Mouse (Mus musculus): ENCODE results near the gene Pdilt. TPM values are rescaled to one million over a fixed set of nuclear protein-coding genes. Genes with fewer than 3 reads are reported as not detected.
"Not testable (repeated sequence)": the region's sequence is repeated elsewhere in the genome, so short reads cannot be mapped to it uniquely, and the experiment has no call there.

Gene Pdilt
- polyA plus RNA-seq (2012; rRNA removed): not detected in 2 replicates

DNA sequence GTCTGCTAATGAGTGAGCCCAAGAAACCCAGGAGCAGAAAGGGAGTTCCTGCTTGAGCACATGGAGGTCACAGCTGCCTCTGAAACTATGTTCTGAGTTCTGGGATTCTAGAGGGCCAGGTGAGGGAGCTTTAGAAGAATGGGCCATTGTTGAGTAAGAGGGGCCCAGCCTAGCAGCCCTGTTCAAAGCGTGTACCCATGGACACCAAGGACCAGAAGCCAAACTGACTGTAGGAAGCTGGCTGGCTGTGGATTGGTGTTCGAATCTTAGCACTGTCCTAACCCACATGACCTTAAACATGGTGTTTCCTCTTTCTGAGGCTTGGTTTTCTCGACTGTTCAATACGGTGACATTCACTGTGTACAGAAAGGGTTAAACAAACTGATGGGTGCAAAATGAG, at the start of gene Pdilt:
Gene Pdilt (minus strand): TSS at position 101 of the 400 bp plus-strand sequence.
- DNase-seq (ENCODE audit: low spot score): no peak

DNA sequence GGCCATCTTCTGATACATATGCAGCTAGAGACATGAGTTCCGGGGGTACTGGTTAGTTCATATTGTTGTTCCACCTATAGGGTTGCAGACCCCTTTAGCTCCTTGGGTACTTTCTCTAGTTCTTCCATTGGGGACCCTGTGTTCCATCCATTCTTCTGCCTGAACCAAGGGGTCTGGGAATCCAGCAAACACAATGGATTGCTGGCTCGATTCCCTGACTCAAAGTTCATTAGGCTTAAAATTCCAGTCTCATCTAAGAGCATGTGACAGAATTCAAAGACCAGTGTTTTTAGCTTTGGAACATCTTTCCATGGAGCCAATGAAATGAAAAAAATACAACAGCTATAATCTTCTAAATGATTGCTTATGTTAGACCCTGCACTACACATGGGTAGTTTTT, 39.2 kb upstream of the Pdilt start:
- DNase-seq (ENCODE audit: low spot score): not testable (repeated sequence)

DNA sequence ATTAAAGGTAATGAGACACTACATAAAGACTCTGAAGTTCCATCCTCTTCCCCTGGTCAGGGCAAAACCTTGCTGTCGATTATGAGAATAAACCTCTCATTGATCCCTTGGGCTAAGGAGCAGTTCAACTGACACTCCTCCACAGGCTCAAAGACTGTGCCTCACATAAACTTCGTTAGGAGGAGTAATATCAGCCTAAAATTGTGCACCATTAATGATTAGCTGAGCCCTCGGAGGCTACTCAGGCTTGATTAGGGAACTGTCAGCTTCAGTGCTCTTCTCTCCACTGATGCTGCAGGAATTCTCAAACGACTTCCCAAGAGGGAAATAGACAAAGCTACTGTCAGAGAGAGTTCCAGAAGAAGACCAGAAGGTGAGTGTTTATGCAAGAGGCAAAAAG, 38.2 kb upstream of the Pdilt start:
- DNase-seq (ENCODE audit: low spot score): no peak

DNA sequence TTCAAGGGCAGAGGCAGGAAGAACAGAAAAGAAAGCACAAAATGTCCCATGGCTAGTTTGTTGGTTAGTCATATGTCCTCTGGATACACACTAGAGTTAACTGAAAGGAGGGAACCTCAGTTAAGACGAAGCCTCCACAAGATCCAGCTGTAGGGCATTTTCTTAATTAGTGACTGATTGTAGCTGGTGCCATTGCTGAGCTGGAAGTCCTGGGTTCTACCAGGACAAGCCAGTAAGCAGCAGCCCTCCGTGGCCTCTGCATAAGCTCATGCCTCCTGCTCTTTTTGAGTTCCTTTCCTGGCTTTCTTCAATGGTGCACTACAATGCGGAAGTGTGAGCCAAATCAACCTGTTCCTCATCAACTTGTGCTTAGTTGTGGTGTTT, 37.2 kb upstream of the Pdilt start:
- no peak for DNase-seq (ENCODE audit: low spot score)

DNA sequence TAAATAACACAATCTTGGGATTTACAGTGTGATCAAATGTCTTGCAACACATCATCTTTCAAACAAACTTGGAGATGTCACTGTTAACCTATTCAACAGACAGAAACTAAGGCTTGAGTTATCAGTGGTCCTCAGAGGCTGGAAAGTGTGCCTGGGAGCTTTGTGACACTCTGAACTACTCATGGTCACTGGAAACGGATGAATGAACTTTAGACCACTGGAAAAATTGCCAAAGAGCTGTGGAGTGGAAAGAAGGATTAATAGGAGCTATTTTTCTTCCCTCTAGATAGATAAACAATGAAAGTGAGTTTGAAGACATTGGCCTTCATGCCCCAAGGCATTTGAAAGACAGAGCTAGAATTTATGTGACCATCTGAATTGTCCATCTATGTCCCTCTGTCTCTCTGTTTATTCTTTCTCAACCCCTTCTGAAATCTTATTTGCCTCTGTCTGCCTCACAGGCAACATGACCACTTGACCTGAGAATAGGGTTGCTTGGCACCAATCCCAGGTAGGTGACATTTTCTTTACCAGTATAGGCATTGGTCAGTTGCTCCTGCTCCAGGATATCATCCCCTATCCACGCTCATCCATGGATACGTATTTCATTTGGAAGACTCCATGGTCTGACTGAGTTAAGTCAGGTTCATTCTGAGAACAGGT, 36.6 kb upstream of the Pdilt start:
- DNase-seq (ENCODE audit: low spot score): no peak

DNA sequence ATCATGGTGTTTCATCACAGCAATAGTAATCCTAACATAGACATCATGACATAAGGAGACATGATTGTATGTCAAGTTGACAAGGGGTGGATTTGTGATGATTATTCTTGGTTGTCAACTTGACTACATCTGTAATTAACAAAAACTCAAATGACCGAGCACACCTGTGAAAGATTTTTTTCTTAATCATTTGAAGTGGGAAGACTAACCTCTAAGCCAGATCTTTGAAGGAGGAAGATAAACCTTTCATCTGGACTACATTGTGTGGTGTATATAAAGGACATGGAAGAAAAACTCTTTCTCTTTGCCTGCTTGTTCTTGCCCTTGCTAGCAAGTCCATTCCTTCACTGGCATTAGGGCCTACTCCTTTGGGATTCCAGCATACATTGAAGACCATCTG, 30.8 kb upstream of the Pdilt start, which contains the start of gene Acsm2:
Gene Acsm2 (plus strand): TSS at position 301 of the 400 bp plus-strand sequence.
- DNase-seq (ENCODE audit: low spot score): no peak

DNA sequence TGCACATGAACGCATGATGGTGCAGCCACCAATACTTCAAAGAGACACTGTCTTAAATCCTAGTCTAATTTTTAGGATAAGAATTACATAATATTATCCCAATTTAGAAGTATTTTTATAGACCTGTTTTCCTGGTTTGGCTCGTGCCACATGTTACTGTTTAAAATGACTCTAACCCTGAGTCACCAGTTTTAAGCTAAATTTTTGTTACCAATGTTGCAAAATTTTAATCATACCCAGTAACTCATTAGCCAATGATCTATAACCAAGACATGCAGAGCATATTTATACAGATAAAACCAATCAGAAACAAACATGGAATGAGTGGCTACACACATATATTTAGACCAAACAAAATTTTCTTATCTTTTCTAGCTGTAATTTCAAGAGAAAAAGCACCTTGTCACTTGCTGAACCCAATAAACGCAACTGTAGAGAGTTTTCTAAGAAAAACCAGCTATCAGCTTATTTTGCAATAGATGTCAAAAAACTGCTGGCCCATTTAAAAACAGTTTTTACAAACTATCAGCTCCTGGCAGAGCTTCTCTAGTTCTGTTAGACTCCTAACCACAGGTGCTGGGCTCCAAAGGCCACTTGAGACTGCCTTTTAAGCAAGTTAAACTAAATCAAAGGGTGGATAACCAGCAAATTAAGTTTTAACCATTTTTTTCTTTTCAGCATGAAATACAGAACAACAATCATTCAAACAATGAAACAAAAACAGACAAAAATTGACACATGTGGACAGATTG, 27.4 kb upstream of the Pdilt start:
- DNase-seq (ENCODE audit: low spot score): no peak

DNA sequence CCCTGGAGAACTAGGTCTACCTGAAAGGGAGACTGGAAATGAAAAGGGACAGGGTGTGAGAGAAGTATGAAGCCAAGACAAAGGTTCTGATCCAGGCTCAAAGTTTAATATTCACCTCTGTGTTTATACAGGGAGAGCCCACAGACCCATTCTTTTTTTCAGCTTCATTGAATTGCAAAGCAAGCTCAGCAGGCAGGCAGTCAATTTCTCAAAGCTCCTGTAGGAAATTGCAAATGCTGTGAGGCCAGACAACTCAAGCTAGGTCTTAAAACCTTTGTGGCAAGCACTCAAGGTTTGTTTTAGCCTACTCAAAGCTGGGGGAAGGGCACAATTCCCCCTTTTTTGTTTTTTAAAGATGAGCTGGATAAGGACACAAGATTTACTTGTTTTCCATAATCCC, 22.3 kb upstream of the Pdilt start:
- DNase-seq (ENCODE audit: low spot score): no peak

DNA sequence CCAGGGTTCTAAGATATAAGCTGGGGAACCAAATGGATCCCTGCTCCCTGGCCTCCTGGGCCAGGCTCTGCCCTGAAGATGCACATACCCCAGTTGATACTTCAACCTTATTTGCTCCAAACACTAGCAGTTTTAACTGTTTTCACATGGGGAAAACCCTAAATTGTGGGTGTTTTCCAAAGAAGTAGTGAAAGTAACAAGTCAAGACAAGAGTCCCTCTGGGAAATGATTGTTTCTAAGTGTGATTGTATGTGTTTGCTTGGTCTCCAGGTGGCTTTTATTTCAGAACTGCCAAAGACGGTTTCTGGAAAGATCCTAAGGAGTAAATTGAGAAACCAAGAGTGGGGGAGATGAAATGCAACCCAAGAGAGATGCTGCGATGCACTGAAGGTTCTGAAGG, 19.2 kb upstream of the Pdilt start:
- no peak for DNase-seq (ENCODE audit: low spot score)

DNA sequence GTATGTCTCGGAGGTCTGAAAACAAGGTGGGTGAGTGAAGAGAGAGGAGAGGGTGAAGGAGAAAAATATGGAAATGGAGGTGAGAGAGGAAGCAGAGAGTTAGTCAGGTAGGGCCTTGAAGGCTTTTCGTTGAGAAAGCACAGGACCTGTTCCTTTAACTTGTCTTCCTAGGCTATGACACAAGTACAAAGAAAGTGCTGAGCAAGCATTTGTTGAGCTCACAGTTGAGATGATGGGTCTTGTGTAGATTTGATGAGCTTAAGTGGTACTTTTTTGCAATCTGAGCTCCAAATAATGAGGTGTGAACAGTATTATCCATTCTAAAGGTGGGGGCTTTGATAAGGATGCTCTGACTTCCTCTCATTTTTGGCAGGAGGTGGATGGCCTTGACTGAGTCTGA, 11.1 kb upstream of the Pdilt start:
- DNase-seq (ENCODE audit: low spot score): no peak

DNA sequence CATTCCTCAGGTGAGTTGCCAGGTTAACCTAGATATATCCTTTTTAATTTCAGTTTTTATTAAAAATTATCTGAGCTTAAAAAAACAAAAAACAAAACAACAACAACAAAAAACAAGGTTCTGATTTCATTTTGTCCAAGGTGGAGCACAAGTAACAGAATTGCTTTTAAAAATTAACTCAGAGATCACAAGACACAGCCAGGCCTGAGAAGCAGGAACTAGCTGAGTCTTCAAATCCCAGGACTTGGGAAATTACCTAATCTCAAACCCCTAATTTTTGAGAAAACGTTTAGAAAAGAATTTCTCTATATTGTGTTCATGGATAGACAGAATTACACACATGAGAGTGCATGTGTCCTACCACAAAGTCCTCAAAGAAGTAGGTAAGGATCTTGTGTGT, 9.6 kb upstream of the Pdilt start:
- no peak for DNase-seq (ENCODE audit: low spot score)

DNA sequence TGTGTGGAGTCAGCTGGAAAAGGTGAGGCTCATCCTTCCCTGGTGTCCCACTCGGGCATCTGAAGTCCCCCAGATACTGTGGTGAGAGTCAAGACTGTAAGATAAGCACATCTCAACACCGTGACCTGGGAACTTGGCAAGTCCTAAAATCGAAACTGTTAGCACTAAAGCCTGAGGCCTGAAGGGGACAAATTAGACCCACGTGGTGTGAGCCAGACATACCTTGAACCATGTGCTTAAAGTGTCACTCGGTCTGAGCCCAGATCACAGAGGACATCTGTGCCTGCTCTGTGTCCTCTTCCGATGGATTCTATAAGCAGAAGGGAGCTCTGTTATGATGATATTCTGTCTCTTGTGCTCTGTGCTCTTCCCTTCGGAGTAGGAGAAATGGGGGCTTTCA, 5.3 kb upstream of the Pdilt start:
- no peak for DNase-seq (ENCODE audit: low spot score)

DNA sequence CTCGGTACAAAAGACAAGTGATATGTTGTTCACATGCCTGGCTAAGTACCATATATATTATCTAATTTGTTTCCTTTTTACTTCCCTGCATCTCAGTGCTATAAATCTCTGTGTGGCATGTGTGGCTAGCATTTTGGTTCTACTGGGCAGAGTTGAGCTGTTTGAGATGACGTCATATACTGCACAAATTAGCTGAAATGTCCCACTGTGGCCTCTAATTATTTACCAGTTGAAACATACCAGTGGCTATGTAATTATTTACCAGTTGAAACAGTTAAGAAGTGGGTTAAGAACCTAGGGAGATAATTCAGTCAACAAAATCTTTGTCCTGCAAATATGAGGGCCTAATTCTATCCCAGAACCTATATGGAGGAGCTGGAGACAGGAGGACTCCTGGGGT, 4.3 kb upstream of the Pdilt start:
- no peak for DNase-seq (ENCODE audit: low spot score)

DNA sequence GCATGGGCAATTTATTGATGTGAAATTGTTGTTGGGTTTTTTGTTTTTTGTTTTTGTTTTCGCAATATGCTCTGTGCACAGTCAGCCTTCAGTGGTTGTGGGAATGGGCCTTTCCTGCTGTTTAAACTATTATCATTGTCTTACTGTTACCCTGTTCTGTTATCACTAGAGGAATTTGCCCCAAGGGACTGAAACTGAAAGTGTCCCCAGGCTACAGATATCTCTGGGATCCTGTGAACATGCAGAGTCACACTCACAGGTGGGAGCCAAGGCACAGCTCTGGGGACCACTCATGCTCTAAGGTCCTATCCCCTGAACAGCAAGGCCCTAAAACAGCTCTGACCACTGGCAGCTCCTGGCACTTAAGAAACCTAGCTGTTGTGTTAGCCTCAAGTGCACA, 3.8 kb upstream of the Pdilt start:
- no peak for DNase-seq (ENCODE audit: low spot score)

DNA sequence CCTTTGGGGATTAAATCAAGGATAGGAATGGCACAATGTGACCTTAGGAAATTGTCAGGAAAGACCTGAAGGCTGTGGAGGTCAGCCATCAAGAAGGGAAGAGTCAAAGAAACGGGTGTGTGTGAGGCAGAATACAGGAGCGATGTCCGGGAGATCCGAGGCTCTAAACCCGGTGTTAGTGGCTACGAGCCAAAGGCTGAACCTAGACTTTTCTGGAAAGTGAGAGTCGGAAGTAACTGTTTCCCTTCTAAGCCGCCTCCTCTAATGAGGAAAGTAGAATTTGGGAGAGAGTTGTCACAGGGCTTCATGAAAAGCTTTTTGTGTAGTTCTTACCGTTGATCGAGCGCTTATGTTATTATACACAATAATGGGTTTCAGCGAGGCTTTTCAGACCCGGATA, 3.2 kb upstream of the Pdilt start:
- DNase-seq (ENCODE audit: low spot score): no peak

DNA sequence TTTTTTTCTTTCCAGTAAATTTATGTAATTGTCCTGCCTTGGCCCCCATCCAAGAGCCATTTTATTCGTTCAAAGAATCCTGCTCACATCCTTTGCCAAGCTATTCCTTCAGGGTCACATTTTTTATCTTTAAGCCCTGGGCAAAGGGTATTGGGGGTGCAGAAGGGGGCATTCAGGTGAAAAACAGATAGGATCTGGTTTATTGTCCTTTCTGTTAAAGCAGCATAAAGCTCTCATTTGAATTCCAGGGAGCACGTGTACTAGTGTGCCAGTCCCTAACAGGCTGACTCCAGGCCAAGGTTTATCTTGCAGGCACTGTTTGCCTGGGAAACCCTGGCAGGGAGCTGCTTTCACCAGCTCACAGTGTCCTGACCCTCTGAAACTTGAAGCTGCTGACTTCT, 2.6 kb upstream of the Pdilt start:
- DNase-seq (ENCODE audit: low spot score): no peak

DNA sequence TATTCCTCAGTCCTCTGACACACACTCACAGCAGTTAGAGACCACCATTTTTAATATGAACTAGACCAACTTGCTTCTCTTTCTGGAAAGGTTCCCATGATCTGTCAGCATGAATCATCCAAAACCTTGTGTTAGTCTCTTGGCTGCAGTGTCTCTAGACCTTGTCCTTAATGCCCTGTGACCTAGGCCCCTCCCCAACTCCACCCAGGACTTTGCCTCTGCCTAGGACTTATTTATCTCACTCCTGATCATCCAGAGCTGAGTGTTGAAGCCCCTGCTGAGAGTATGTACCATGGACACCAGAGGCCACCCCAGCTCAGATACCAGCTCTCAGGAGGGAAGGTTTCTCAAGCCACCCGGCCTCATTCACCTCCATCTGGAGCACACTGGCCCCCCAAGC, 904 bp downstream of the Pdilt start:
- DNase-seq (ENCODE audit: low spot score): no peak

DNA sequence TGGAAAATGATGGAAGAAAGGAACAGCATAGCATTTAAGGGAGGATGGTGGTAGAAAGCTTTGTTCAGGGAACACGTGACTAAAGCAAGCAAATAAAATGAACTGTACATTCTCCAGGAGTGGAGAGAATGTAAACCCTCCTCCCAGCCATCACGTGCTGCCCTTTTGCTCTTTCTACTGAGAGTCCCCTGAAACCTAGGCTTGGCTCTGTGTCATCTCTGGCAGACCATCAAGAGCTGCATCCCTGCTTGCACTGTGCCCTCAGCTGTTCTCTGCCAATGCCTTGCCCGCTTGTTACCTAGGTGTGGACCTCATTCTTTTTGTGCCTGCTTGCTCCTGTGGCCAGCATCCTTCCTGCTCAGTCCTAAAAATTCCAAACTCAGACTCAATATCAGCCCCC, 1.5 kb downstream of the Pdilt start:
- no peak for DNase-seq (ENCODE audit: low spot score)

DNA sequence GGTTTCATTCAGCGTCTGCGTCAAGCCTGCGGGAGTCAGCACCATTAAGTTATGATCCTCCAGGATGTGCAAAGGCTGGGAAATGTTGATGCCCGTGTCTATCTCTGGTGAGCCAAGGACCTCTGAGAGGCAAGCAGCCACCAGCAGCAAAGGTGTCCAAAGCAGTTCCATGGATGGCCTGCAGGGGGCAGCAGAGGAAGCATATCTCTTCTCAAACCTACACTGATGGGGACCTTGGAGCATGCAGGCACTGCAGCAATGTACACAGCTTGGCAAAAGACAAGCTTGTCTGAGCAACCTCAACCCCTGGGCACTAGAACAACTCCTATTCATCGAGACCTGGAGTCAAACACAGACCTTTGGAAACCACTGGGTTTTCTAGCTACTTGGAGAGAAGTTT, 3.6 kb downstream of the Pdilt start:
- peak; percentile 42 for DNase-seq (ENCODE audit: low spot score)

DNA sequence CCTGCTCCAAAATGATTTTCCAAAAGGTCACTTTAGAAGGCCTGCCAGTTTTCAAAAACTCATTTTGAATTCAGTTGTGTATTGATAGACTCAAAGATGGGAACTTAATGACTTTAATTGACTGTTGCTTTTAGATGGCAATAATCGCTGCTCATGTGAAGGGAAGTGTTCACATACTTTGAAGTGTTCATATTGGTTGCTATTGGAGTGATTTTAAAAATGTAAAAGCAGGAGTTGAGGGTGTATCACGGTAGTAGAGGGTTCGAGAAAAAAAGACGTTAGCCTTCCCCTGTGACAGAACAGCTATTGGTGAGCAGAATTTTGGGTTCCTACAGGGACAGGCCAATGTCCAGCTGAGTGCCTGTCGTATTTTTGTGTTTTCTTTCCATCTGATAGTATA, 4.1 kb downstream of the Pdilt start, which contains the start of gene Acsm5:
Gene Acsm5 (plus strand): TSS at position 301 of the 400 bp plus-strand sequence.
- no peak for DNase-seq (ENCODE audit: low spot score)

DNA sequence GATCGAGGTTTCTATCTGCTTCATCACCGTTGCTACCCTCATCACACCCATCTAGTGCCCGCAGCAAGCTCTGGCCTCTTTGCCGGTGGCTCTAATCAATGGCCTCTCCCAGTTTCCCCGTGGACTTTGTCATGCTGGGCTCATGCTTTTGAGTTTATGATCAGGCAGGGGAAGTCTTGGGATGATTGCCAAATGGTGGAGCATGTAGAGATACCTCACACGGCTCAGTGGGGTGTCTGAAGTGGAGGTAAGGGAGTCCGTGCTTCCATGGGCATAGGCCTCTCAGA, 7.1 kb downstream of the Pdilt start:
- no peak for DNase-seq (ENCODE audit: low spot score)

DNA sequence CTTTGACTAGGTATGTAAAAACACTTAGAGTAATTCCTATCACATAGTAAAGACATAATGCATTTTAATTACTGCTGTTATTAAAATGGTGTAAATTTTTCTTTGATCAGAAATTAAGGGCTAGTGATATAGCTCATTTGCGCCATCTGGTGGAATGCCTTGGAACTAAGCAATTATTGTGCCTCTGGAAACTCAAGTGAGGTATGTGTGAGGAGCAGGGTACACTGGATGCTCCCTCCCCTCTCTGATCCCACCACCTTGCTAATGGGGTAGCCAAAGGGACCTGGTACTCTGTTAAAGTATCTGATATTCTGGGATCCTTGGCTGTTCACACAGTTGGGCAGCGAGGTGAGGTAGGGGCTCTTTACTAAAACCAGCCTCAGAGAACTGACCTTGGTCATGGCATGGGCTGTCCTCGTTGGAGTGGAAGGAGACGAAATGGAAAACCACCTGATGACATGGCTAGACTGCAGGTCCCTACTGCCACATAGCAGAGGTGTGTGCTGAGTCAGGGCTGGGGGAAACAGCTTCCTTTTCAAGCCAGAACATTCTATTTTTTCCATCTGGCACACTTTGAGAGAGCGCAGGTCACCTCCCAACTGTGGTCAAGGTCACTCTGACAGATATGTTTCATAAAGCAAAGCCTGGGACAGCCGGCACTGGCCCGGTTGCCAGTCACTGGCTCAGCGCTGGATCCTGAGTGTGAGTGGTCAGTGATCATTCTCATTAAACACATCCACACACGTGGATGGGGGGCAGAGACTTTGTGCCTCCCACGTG, 7.6 kb downstream of the Pdilt start:
- DNase-seq (ENCODE audit: low spot score): no peak

DNA sequence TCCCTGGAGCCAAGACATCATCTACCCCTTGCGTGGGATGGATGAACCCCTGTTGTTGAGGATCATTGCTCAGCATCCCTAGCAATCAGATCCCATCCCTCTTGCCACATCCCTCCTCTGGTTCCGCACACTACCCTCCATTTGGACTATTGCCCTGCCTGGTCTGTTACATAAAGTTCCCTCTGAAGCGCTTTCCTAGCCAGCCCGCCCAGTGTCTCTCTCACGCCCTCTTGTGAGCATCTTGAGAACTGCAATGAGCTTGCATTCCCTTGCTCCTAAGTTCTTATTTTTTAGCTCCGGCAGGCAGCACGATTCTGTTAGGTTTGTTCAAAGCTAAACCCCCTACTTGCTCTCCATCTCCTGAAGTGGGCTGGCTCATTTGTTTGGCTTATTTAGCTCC, 10.2 kb downstream of the Pdilt start:
- no peak for DNase-seq (ENCODE audit: low spot score)

Data from urinary bladder, adult 2 months (tissue).